In genomic region chr12:111076385-111076965, GRCm38 (mm10) we compare ENCODE assay signal across 11 mouse cellular contexts.
DNase-seq lines count a peak whose midpoint lies in the region.
"Had no signal": no experiment of that assay in that cellular context is flagged by ENCODE, and none has a peak within 500 bp of the region (broad histone marks: within the 10 kb centered on the region; RNA-seq: fewer than 3 reads in every experiment).

No protein-coding gene starts in this region.

- DNase-seq in kidney, adult 11 months, result peak; percentile 36
- no peak for DNase-seq in kidney, adult 9 months
- peak; percentile 41 for DNase-seq in brain, adult 2 months (ENCODE audit: low read depth, low spot score)
- DNase-seq in embryo, embryonic 10 days (ENCODE audit: low spot score), result peak; percentile 60
- peak; percentile 29 for DNase-seq in kidney, postnatal 14 days
- DNase-seq in urinary bladder, adult 18-20 months (ENCODE audit: low spot score in 2 of 2), result no peak
- no peak for DNase-seq in left cerebral cortex, adult 9 months (ENCODE audit: low spot score in 2 of 2)
- DNase-seq: adrenal gland, adult 2 months; cerebellum, postnatal 14 days; forebrain, postnatal 0 days; gastrocnemius, postnatal 25 days had no signal

Comparison
In these comparisons a context has a peak if more than half of its experiments do, and no peak if none do; other contexts are left out.
1. DNase-seq: peak in kidney, adult 11 months (single experiment), brain, adult 2 months (single experiment), embryo, embryonic 10 days (single experiment) and kidney, postnatal 14 days (single experiment); none in kidney, adult 9 months (single experiment), urinary bladder, adult 18-20 months (0 of 2) and left cerebral cortex, adult 9 months (0 of 2).